Mouse (Mus musculus) gastrocnemius, adult 18-20 months (tissue): ENCODE data around the gene Adig. TPM values are rescaled to one million over a fixed set of nuclear protein-coding genes. Genes with fewer than 3 reads are reported as not detected.
A peak's percentile ranks its signal among the peaks of the same experiment; 100 is the strongest.

Experiments used
- DNase-seq: peaks from one replicate; pipeline ENCODE4 v3.0.0; 2021; ENCODE audit warnings: low spot score
- long read RNA-seq, 2 experiments: library from polyadenylated mRNA; stranded (forward); transcript quantifications; one replicate each; pipeline ENCODE4 v2.0.0; 2021
- total RNA-seq, 2 experiments: library from RNA; stranded (reverse); gene quantifications; 2 replicates each; pipeline ENCODE4 v1.2.3; 2021

Gene Adig
- total RNA-seq: 1 to 10 TPM; 4.0 to 5.9 TPM
- long read RNA-seq, experiment 1, partial matches to known transcripts: 0 of 4 reads
- long read RNA-seq, experiment 1, other reads (novel, unspliced or antisense): 0 of 4 reads
- long read RNA-seq, experiment 2, partial matches to known transcripts: 0 of 2 reads
- long read RNA-seq, experiment 2, other reads (novel, unspliced or antisense): 1 of 2 reads

GRCm38 (mm10) chr2:158501836-158502812 is at the start of gene Adig:
Gene Adig (plus strand): TSS chr2:158502612.
- DNase-seq: peak; percentile 15

DNA sequence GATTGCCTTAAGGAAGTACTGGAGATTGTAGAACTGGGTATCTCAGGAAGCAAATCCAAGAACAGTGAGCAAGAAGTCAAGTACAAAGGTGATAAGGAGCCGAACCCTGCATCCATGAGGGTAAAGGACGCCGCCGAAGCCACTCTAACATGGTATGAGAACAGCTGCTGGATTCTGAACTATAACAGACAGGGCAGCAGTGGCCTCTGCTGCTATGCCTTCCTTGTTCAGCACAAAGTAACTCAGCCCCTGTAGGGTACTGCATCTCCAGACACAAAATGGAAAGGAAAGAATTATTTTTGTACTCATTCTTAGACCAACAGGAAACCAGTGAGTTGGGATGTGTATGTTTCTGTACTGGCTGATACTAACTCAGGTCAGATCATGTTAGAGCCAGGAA is 46.0 kb upstream of the Adig start:
- no peak for DNase-seq

DNA sequence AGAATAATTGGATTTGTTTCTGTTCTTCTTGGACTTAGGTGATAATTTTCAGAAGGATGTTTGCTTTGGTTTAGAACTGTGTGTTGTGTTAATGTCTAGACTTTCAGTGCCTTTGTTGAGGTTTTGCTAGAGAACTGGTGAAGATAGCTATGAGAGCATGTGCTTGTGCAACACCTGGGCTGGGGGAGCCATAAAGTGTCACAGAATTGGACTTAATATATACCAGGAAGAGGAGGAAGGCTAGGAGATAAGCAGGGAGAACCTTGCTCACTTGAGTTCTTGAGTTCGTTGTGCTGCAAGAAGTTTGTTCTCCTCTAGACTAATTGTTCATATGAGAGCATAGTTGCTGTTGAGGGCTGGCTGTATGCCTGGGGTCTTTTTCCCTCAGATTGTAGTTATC is 44.8 kb upstream of the Adig start:
- no peak for DNase-seq

DNA sequence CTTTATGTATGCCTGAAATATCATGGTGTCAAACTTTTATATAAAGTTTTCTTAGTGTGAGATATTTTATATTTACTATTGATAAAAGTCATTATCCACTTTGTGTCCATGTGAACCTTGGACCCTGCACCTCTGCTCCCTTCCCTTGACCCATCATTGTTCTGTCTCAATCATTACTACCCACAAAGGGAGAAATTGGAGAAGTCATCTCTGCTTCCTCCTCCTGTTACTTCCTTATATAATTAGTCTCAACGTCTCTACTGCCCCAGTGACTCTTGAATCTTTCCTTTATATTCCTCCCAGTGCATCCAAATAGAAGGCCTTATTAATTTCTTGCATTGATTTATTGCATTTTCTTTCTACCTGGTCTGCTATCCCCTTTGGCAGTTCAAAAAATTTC is 40.0 kb upstream of the Adig start:
- no peak for DNase-seq

DNA sequence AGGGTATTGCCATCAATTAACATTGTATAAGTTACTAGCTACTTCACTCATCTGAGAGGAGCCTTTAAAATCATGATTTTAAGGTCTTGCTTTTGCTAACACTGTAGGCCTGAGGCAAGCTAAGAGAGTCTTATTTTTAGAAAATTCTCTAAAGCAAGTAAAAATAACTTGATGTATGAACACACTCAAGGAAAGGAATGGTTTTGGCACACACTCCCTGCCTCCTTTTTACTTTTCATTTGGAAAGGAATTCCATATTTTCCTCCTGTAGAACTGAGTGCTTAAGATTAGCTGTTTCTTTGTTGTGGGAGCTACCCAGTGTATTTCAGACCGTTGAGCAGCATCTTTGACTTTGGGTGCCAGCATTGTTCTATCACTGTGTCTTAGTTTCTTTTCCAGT is 28.3 kb upstream of the Adig start:
- DNase-seq: no peak

DNA sequence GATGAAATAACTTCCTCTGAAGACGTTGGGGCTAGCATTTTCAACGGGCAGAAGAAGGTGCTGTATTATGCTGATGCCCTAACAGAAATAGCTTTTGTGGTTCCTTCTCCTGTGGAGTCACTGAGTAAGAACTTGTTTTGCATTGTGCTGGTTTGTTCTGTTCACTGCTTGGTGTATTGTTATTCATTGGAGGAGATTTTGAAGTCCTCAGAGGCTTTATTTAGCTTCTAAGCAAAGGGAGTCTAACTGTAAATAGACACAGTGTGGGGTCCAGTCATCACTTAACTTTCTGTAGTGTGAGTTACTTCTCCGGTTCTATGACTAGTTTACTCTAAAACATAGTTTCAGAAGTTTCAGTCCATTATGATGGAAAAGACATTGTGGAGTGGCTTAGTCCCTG is 24.8 kb upstream of the Adig start:
- no peak for DNase-seq

DNA sequence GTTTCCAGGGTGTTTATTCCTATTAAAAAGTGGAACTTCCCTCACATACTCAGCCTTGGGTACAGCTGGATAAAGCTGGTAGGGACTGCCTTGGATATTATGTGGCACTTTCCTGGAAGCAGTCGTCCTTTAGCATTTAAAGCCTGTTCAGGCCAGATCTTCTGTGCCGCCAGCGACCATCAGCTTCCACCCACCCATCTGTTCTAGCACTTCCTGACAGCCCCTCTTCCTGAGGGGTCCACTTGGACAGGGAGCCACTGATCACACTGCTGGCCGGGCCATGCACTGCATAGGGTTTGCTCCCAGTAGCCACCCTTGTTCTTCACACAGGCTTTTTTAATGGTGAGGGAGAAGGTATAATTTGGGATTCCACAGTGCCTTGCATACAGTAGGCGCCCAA is 4.0 kb upstream of the Adig start:
- no peak for DNase-seq

GRCm38 (mm10) chr2:158503226-158503625 is 814 bp downstream of the Adig start:
- DNase-seq: no peak

GRCm38 (mm10) chr2:158503671-158504070 is 1.3 kb downstream of the Adig start:
- peak; percentile 65 for DNase-seq

- DNase-seq: no peak
Observed at GRCm38 (mm10) chr2:158506475-158506874, 4.1 kb downstream of the Adig start.

- DNase-seq: no peak
Observed at GRCm38 (mm10) chr2:158507046-158507445, 4.6 kb downstream of the Adig start.

- peak; percentile 22 for DNase-seq
Observed at GRCm38 (mm10) chr2:158510665-158511064, 8.3 kb downstream of the Adig start.

GRCm38 (mm10) chr2:158512528-158512927 is 10.1 kb downstream of the Adig start, which contains the start of gene Arhgap40:
Gene Arhgap40 (plus strand): TSS chr2:158512796.
- no peak for DNase-seq

GRCm38 (mm10) chr2:158513821-158514336 is 11.5 kb downstream of the Adig start:
- DNase-seq: no peak

GRCm38 (mm10) chr2:158518583-158518982 is 16.2 kb downstream of the Adig start:
- DNase-seq: no peak

DNA sequence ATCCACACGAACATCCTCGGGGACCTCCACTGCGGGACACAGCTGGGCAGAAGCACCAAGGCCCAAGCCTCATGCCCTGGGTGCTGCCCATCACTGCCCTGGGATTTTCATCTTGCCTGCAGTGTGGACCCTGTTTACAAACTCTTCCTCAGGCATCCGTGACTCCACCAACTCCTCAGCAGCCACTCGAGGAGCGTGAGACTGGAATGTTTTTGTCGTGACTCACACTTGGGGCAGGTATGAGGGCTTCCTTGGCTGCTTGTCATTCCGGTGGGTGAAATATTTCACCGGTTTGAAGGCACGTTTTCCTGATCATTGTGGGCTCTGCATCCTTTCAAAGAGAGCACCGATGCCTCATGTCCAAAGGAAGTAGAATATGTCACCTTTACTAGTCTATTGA is 16.7 kb downstream of the Adig start:
- DNase-seq: no peak

DNA sequence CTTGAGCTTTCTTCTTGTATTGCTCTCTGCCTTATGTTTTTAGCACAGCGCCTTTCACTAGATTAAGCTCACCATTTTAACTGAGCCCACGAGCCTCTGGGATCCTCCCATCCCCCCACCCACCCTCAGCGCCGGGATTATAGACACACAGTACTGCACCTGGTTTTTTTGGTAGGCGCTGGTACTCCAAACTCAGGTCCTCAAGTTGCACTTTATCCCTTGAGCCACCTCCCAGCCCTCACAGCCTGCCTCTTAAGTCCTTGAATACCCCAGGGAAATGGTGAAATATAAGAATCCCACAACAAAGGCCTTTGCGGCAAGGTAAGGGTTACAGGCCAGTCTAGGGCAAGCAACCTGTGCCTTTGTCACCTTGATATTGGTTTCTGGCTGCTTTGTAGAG is 17.4 kb downstream of the Adig start:
- no peak for DNase-seq

- no peak for DNase-seq
Observed at GRCm38 (mm10) chr2:158523060-158523459, 20.6 kb downstream of the Adig start.

- no peak for DNase-seq
Observed at GRCm38 (mm10) chr2:158524129-158524860, 21.9 kb downstream of the Adig start.

DNA sequence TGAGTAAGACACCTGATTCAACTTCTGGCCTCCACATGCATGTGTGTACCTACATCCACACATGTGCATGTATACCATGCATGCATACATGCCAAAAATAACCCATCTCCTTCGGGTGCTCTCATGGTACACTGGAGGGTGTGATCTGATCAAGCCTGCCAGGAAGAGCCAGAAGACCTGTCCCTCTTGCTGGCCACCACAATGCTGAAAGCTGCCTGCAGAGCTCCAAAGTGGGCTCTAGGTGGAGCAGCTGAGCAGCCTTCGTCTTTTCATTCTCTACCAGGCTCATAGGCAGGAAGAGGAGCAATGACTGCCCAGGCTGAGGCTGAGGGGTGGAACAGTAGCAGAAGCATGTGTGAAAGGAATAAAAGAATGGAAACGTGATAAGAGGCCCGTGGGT is 31.7 kb downstream of the Adig start:
- peak; percentile 46 for DNase-seq

DNA sequence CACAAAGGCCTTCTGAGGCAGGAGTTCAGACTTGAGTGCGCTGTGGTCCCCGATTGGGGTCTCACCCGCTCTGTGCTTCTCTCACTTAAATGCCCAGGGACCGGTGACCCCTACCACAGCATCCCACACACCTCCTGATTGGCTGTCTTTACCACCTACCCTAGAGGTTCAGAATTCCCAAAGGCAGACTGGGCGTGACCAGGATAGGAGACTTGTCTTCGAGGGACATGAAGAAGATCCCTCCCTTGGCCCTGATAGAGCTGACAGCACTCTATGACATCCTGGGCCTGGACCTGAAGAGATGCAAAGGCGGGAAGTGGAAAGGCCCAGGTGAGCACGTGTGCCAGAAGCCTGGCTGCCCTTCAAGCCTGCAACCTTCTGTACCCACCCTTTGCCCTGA is 32.1 kb downstream of the Adig start:
- DNase-seq: no peak
